Mouse (Mus musculus) megakaryocyte, embryonic 14.5 days (primary cell): ENCODE measurements around the gene Gm6588. TPM values are rescaled to one million over a fixed set of nuclear protein-coding genes. Genes with fewer than 3 reads are reported as not detected.

ENCODE experiments used
- H3K27me3 ChIP-seq: replicated peaks from 2 replicates; pipeline ENCODE3; 2012; ENCODE audit warnings: inconsistent platforms
- H3K36me3 ChIP-seq: replicated peaks from 2 replicates; pipeline ENCODE3; 2012; ENCODE audit warnings: low read length, inconsistent platforms, mixed read lengths
- H3K4me1 ChIP-seq: 2 replicates; pipeline ENCODE4 v1.6.1; 2012; ENCODE audit warnings: inconsistent platforms
- H3K4me3 ChIP-seq: replicated peaks from 2 replicates; pipeline ENCODE3; 2012; ENCODE audit warnings: moderate library complexity, mild to moderate bottlenecking, inconsistent platforms
- H3K9me3 ChIP-seq: 2 replicates; pipeline ENCODE4 v1.6.1; 2012; ENCODE audit warnings: inconsistent platforms
- FLI1 ChIP-seq: IDR thresholded peaks from 2 replicates; pipeline ENCODE4 v1.6.1; 2012; ENCODE audit warnings: low read length, inconsistent platforms, mixed read lengths
- GATA1 ChIP-seq: IDR thresholded peaks from 3 replicates; pipeline ENCODE4 v1.6.1; 2012; ENCODE audit warnings: mixed read lengths, low read length, inconsistent platforms, borderline replicate concordance
- polyA plus RNA-seq: library from polyadenylated mRNA; stranded (reverse); fragments of >175 nt; gene quantifications from 2 replicates; pipeline ENCODE4 v1.2.3, GENCODE M21; 2012; ENCODE audit warnings: low replicate concordance; ENCODE audit not compliant: insufficient read depth

Gene Gm6588
- polyA plus RNA-seq, 1 experiment = not detected

- TF ChIP-seq GATA1 = no peak
- TF ChIP-seq FLI1 = no peak
- peaks cover 20% of the 10 kb centered on the region for H3K9me3 ChIP-seq
- H3K4me3 ChIP-seq = peak overlapping the region; percentile 44
- peaks cover 14% of the 10 kb centered on the region for H3K4me1 ChIP-seq
- H3K36me3 ChIP-seq = no peaks in the 10 kb centered on the region
- peaks cover 67% of the 10 kb centered on the region for H3K27me3 ChIP-seq
Measured at GRCm38 (mm10) chr5:112488101-112488776, 39.0 kb downstream of the Gm6588 start.

DNA sequence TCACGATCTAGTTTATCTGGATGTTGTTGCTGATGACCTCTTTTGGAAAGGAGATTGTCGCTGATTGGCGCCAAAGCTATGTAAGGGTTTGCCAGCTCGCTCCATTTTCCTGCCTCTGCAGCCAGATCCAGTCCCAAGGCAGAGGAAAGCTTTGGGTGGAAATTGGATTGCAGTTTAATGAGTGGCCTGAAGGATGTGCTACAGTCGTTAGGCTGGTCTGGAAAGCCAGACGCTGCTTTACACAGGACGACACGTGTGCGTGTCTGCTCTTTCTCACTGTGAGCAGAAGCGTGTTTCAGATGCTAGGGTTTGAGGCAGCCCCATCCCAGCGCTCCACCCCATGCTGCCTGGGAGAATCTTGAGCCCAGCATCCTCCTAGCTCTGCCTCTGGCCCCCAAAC lies 42.3 kb downstream of the Gm6588 start:
- Histone ChIP-seq H3K9me3 (peaks cover 20% of the 10 kb centered on the region), H3K4me3 (no peak overlapping the region), H3K27me3 (peaks cover 64% of the 10 kb centered on the region), H3K4me1 (peaks cover 14% of the 10 kb centered on the region), H3K36me3 (no peaks in the 10 kb centered on the region)
- TF ChIP-seq FLI1 = no peak
- no peak for TF ChIP-seq GATA1

DNA sequence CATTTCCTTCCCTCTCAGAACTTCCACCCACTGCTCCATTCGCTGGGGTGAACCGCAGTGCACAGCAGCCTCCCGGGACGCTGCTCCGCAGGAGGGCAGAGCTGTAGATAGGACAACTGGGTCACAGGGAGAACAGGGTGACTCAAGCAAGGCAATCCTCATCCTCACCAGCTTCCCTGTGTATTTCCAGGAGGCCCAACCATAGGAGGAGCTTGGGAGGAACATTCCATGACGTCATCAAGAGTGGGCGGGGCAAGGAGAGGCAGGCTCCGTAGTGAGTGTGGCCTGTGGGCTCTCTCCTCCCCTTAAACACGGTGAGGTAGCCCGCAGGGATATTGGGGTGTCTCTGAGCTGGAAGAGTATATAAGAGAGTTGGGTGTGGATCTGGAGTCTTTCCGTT lies 44.3 kb downstream of the Gm6588 start:
- TF ChIP-seq FLI1 (no peak), GATA1 (no peak)
- H3K4me3 ChIP-seq = no peak overlapping the region
- peaks cover 65% of the 10 kb centered on the region for H3K27me3 ChIP-seq
- H3K36me3 ChIP-seq = no peaks in the 10 kb centered on the region
- peaks cover 9% of the 10 kb centered on the region for H3K4me1 ChIP-seq
- peaks cover 20% of the 10 kb centered on the region for H3K9me3 ChIP-seq

DNA sequence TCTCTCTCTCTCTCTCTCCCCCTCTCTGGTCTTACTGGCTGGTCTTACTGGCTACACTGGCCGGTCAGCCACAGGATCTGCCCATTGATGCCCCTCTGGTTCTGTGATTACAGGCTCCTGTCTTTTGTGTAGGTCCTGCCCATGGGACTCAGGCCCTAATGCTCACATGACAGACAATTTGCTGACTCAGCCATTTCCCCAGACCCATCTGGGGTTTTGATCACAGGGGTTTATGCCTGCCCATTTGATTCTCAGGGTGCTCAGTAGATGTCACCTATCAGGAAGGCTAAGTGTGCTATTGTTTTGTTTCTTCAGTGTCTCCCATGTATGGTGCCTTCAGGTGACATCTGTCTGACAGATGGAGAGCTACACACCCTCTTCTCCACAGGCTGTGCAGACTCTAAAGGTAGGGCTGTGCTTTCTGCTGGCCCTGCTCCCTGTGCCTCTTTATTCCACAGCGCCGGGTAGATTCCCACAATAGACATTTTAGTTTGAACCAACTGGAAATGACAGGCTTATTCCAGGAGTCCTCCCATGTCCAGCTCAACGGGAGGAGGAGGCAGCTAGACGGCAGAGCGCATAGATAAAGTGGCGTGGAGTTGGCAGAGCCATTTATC lies 47.6 kb downstream of the Gm6588 start:
- peaks cover 58% of the 10 kb centered on the region for H3K27me3 ChIP-seq
- H3K9me3 ChIP-seq = no peaks in the 10 kb centered on the region
- no peak overlapping the region for H3K4me3 ChIP-seq
- H3K36me3 ChIP-seq = no peaks in the 10 kb centered on the region
- H3K4me1 ChIP-seq = peaks cover 10% of the 10 kb centered on the region
- TF ChIP-seq FLI1 (no peak), GATA1 (no peak)

- Histone ChIP-seq H3K36me3 (no peaks in the 10 kb centered on the region), H3K27me3 (peaks cover 54% of the 10 kb centered on the region), H3K4me3 (no peak overlapping the region), H3K4me1 (peaks cover 10% of the 10 kb centered on the region), H3K9me3 (no peaks in the 10 kb centered on the region)
- TF ChIP-seq GATA1 = no peak
- no peak for TF ChIP-seq FLI1
Measured at GRCm38 (mm10) chr5:112498921-112499917, 50.0 kb downstream of the Gm6588 start.

DNA sequence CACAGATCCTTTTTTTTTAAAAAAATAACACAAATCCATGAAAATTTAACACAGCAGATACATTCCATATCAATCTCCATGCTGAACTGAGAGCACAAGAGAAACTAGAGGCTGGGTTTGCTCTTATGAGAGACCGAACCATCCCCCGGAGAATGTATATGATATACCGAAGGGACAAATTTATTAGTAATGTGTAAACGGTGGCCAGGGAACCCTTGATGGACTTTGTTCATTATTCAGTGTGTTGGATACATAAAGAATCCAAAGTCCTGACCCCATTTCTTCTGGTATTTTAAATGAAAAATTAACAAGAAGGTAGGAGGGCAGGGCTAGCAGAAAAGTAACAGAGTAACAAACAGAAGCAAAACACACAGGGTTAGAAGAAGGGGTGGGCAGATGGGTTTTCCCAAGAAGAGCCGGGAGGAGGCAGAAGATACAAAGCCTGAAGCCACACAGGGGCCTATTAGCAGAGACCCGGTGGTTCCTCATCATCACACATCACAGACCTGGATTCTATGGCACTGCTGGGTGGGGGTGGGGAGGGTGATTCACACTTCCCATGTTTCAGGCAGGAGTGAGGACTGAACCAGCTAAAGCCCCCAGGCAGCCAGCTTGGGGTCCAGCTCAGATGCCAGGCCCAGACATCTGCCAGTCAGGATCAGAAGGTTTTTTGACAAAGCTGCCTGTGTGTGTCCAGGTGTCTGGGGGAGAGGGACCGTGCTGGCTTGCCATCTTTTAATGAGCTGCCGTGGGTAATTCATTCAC lies 50.9 kb downstream of the Gm6588 start:
- Histone ChIP-seq H3K4me1 (peaks cover 10% of the 10 kb centered on the region), H3K9me3 (no peaks in the 10 kb centered on the region), H3K4me3 (no peak overlapping the region), H3K27me3 (peaks cover 48% of the 10 kb centered on the region), H3K36me3 (no peaks in the 10 kb centered on the region)
- no peak for TF ChIP-seq GATA1
- no peak for TF ChIP-seq FLI1

Other genes with a start within 250 kb of the Gm6588 start
- gene Cryba4, start 196.9 kb upstream of the Gm6588 start, polyA plus RNA-seq = 9.4 and 17.2 TPM in 2 replicates
- gene Crybb1, start 193.6 kb upstream of the Gm6588 start, polyA plus RNA-seq = 0.25 and 3.6 TPM in 2 replicates
- 299 and 479 TPM in 2 replicates for gene Tpst2, start 172.7 kb upstream of the Gm6588 start, polyA plus RNA-seq
- 30.3 and 35.0 TPM in 2 replicates for gene Tfip11, start 123.1 kb upstream of the Gm6588 start, polyA plus RNA-seq
- 23.5 and 26.3 TPM in 2 replicates for gene Srrd, start 106.4 kb upstream of the Gm6588 start, polyA plus RNA-seq
- 214 and 827 TPM in 2 replicates for gene Hps4, start 106.3 kb upstream of the Gm6588 start, polyA plus RNA-seq
- gene Gm6583, start 93.4 kb upstream of the Gm6588 start, polyA plus RNA-seq = 1.0 and 1.4 TPM in 2 replicates
- gene Asphd2, start 54.6 kb upstream of the Gm6588 start, polyA plus RNA-seq = not detected in 2 replicates
- gene Sez6l, start 127.8 kb downstream of the Gm6588 start, polyA plus RNA-seq = not detected in 2 replicates